Mouse (Mus musculus): ENCODE results near the gene Hnf1b.

- no peak for TF ChIP-seq GATA1 (IDR thresholded peaks at IDR 0.05; ENCODE audit: borderline replicate concordance, low read length)
- TF ChIP-seq FLI1 (IDR thresholded peaks at IDR 0.05; ENCODE audit: low read length) = no peak
Observed at GRCm38 (mm10) chr11:83828553-83829142, 21.2 kb upstream of the Hnf1b start.
